ENCODE assay signal across 15 mouse cellular contexts in genomic region chr11:57829871-57830775, GRCm38 (mm10). TPM values are rescaled to one million over a fixed set of nuclear protein-coding genes. Genes with fewer than 3 reads are reported as not detected.
DNase-seq lines count a peak whose midpoint lies in the region; ATAC-seq lines count a peak whose summit lies in the region.
"Had no signal": no experiment of that assay in that cellular context is flagged by ENCODE, and none has a peak within 500 bp of the region (broad histone marks: within the 10 kb centered on the region; RNA-seq: fewer than 3 reads in every experiment).

No protein-coding gene starts in this region.

- no peak for ATAC-seq in forebrain, embryonic 16.5 days
- no peak for ATAC-seq in liver, embryonic 11.5 days (replicated peaks; ENCODE audit: low FRiP score)
- no peak for ATAC-seq in embryonic facial prominence, embryonic 13.5 days (ENCODE audit: insufficient number of reproducible peaks, insufficient read depth, low FRiP score, low TSS enrichment, low read depth)
- no peak for ATAC-seq in neural tube, embryonic 11.5 days (ENCODE audit: insufficient read depth, low FRiP score, low TSS enrichment)

- H3K27me3 ChIP-seq in forebrain, embryonic 10.5 days (ENCODE audit: poor library complexity, severe bottlenecking) = peaks cover 100% of the 10 kb centered on the region
- H3K27me3 ChIP-seq in forebrain, embryonic 16.5 days (replicated peaks; ENCODE audit: control insufficient read depth, insufficient read depth, low read length) = peaks cover 76% of the 10 kb centered on the region
- H3K27me3 ChIP-seq in liver, embryonic 11.5 days (replicated peaks; ENCODE audit: control insufficient read depth, insufficient read depth, low read length) = peaks cover 95% of the 10 kb centered on the region
- H3K27me3 ChIP-seq in embryonic facial prominence, embryonic 13.5 days = peaks cover 97% of the 10 kb centered on the region
- H3K27me3 ChIP-seq in neural tube, embryonic 11.5 days (ENCODE audit: control insufficient read depth, insufficient read depth, low read length) = peaks cover 95% of the 10 kb centered on the region

- DNase-seq in forebrain, embryonic 10.5 days (ENCODE audit: extremely low spot score, low spot score) = peak; percentile 43
- DNase-seq in liver, embryonic 11.5 days (ENCODE audit: low spot score) = no peak
- no peak for DNase-seq in liver
- peak; percentile 28 for DNase-seq in neural tube, embryonic 11.5 days (ENCODE audit: low spot score)
- DNase-seq in cerebellum, adult 11-12 months = no peak
- DNase-seq in layer of hippocampus, adult 18-20 months (ENCODE audit: low spot score in 2 of 2) = no peak
- DNase-seq: adrenal gland, adult 2 months; lung, postnatal 4 days had no signal

- H3K27ac ChIP-seq in forebrain, embryonic 10.5 days = no peak overlapping the region
- no peak overlapping the region for H3K27ac ChIP-seq in forebrain, embryonic 16.5 days (ENCODE audit: low read length)
- no peak overlapping the region for H3K27ac ChIP-seq in liver, embryonic 11.5 days (ENCODE audit: low read depth, low read length)
- H3K27ac ChIP-seq in embryonic facial prominence, embryonic 13.5 days = no peak overlapping the region
- no peak overlapping the region for H3K27ac ChIP-seq in neural tube, embryonic 11.5 days (ENCODE audit: low read depth, low read length)

- H3K9ac ChIP-seq in forebrain, embryonic 16.5 days (replicated peaks; ENCODE audit: low read depth, low read length) = no peak overlapping the region
- no peak overlapping the region for H3K9ac ChIP-seq in liver, embryonic 11.5 days (ENCODE audit: low read depth, low read length)
- H3K9ac ChIP-seq in embryonic facial prominence, embryonic 13.5 days = 0 out of 2 replicates have a peak overlapping the region, but pooled peaks have one; percentile 8
- H3K9ac ChIP-seq in neural tube, embryonic 11.5 days (ENCODE audit: low read length) = no peak overlapping the region

- H3K36me3 ChIP-seq in forebrain, embryonic 10.5 days (replicated peaks) = no peaks in the 10 kb centered on the region
- no peaks in the 10 kb centered on the region for H3K36me3 ChIP-seq in forebrain, embryonic 16.5 days (ENCODE audit: control insufficient read depth, insufficient read depth)
- H3K36me3 ChIP-seq in liver, embryonic 11.5 days (ENCODE audit: control insufficient read depth, insufficient read depth, low read length) = no peaks in the 10 kb centered on the region
- H3K36me3 ChIP-seq in embryonic facial prominence, embryonic 13.5 days = no peaks in the 10 kb centered on the region
- H3K36me3 ChIP-seq in neural tube, embryonic 11.5 days (ENCODE audit: control insufficient read depth, insufficient read depth, low read length) = no peaks in the 10 kb centered on the region

- peaks cover 56% of the 10 kb centered on the region for H3K4me1 ChIP-seq in forebrain, embryonic 10.5 days
- H3K4me1 ChIP-seq in forebrain, embryonic 16.5 days (replicated peaks; ENCODE audit: control insufficient read depth, insufficient read depth, low read length) = peaks cover 16% of the 10 kb centered on the region
- H3K4me1 ChIP-seq in liver, embryonic 11.5 days (replicated peaks; ENCODE audit: control insufficient read depth, insufficient read depth, low read length) = peaks cover 5% of the 10 kb centered on the region
- peaks cover 50% of the 10 kb centered on the region for H3K4me1 ChIP-seq in embryonic facial prominence, embryonic 13.5 days
- H3K4me1 ChIP-seq in neural tube, embryonic 11.5 days (ENCODE audit: control insufficient read depth, insufficient read depth, low read length) = peaks cover 4% of the 10 kb centered on the region

- 3% methylated on average over 17 of the region's 17 CpGs for WGBS in forebrain, embryonic 10.5 days
- 17% methylated on average over 17 of the region's 17 CpGs for WGBS in forebrain, embryonic 16.5 days
- WGBS in liver, embryonic 11.5 days = 18% methylated on average over 17 of the region's 17 CpGs
- 21% methylated on average over 17 of the region's 17 CpGs for WGBS in embryonic facial prominence, embryonic 13.5 days
- 7% methylated on average over 17 of the region's 17 CpGs for WGBS in neural tube, embryonic 11.5 days

- H3K9me3 ChIP-seq in forebrain, embryonic 10.5 days = no peaks in the 10 kb centered on the region; the same call in 1 of the 2 replicates
- no peaks in the 10 kb centered on the region for H3K9me3 ChIP-seq in forebrain, embryonic 16.5 days (ENCODE audit: control insufficient read depth, low read length)
- no peaks in the 10 kb centered on the region for H3K9me3 ChIP-seq in liver, embryonic 11.5 days (ENCODE audit: control insufficient read depth, low read length)
- no peaks in the 10 kb centered on the region for H3K9me3 ChIP-seq in embryonic facial prominence, embryonic 13.5 days
- H3K9me3 ChIP-seq in neural tube, embryonic 11.5 days (ENCODE audit: control insufficient read depth, low read length) = no peaks in the 10 kb centered on the region

- no peak overlapping the region for H3K4me3 ChIP-seq in forebrain, embryonic 10.5 days
- H3K4me3 ChIP-seq in forebrain, embryonic 16.5 days (replicated peaks; ENCODE audit: low read length) = no peak overlapping the region
- peak overlapping the region; percentile 34 for H3K4me3 ChIP-seq in liver, embryonic 11.5 days (ENCODE audit: low read depth, low read length)
- H3K4me3 ChIP-seq in embryonic facial prominence, embryonic 13.5 days = peak overlapping the region; percentile 24
- H3K4me3 ChIP-seq in neural tube, embryonic 11.5 days (ENCODE audit: low read depth, low read length) = no peak overlapping the region
- H3K4me3 ChIP-seq: myocyte had no signal

- H3K4me2 ChIP-seq in forebrain, embryonic 16.5 days (ENCODE audit: low read length) = no peak overlapping the region
- peak overlapping the region; percentile 35 for H3K4me2 ChIP-seq in liver, embryonic 11.5 days
- peak overlapping the region; percentile 40; the same call in 1 of the 2 replicates for H3K4me2 ChIP-seq in embryonic facial prominence, embryonic 13.5 days
- no peak overlapping the region for H3K4me2 ChIP-seq in neural tube, embryonic 11.5 days (ENCODE audit: low read depth)

RNA-seq across cellular contexts. Expression of gene Hand1, which starts 2.5 kb away (rescaled TPM):
- 0.14 TPM in 1 of 2 replicates, not detected in the other for polyA plus RNA-seq in forebrain, embryonic 10.5 days (2016; fragmentation: Nextera tagmentation; extraction: Ambion mirVana)
- not detected in 2 replicates for polyA plus RNA-seq in forebrain, embryonic 16.5 days (2015; fragmentation: Nextera tagmentation; extraction: Ambion mirVana)
- 9.1 and 11.0 TPM in 2 replicates for polyA plus RNA-seq in liver, embryonic 11.5 days (2014; fragmentation: Nextera tagmentation; extraction: Ambion mirVana)
- 1.3 and 5.1 TPM in 2 replicates for polyA plus RNA-seq in embryonic facial prominence, embryonic 13.5 days (2015; fragmentation: Nextera tagmentation; extraction: Ambion mirVana)
- polyA plus RNA-seq in neural tube, embryonic 11.5 days (2014; fragmentation: Nextera tagmentation; extraction: Ambion mirVana) = 0.26 and 0.54 TPM in 2 replicates
- not detected for total RNA-seq in layer of hippocampus, adult 18-20 months (2021)
- total RNA-seq: common myeloid progenitor, adult 5-6 weeks; hematopoietic stem cell, adult 5-6 weeks; layer of hippocampus, postnatal 10 days; liver, adult 2 months had no signal
- polyA plus RNA-seq: liver, adult 2 months; myocyte had no signal

RNA-seq across cellular contexts. Expression of gene Sap30l, which starts 28.7 kb away (rescaled TPM):
- polyA plus RNA-seq in forebrain, embryonic 10.5 days (2016; fragmentation: Nextera tagmentation; extraction: Ambion mirVana) = 6.4 and 7.7 TPM in 2 replicates
- polyA plus RNA-seq in forebrain, embryonic 16.5 days (2015; fragmentation: Nextera tagmentation; extraction: Ambion mirVana) = 5.8 and 7.9 TPM in 2 replicates
- 7.5 and 7.8 TPM in 2 replicates for polyA plus RNA-seq in liver, embryonic 11.5 days (2014; fragmentation: Nextera tagmentation; extraction: Ambion mirVana)
- 10.5 and 10.9 TPM in 2 replicates for polyA plus RNA-seq in embryonic facial prominence, embryonic 13.5 days (2015; fragmentation: Nextera tagmentation; extraction: Ambion mirVana)
- 14.2 and 15.0 TPM in 2 replicates for polyA plus RNA-seq in neural tube, embryonic 11.5 days (2014; fragmentation: Nextera tagmentation; extraction: Ambion mirVana)
- total RNA-seq in layer of hippocampus, adult 18-20 months (2021) = 10 to 100 TPM; 58.2 to 59.0 TPM

Comparison
In these comparisons a context has a peak if more than half of its experiments do, and no peak if none do; other contexts are left out.
1. DNase-seq: peak in forebrain, embryonic 10.5 days (single experiment) and neural tube, embryonic 11.5 days (single experiment); none in liver, embryonic 11.5 days (single experiment), liver (single experiment), cerebellum, adult 11-12 months (single experiment) and layer of hippocampus, adult 18-20 months (0 of 2).
2. H3K4me3 ChIP-seq: peak in liver, embryonic 11.5 days (single experiment) and embryonic facial prominence, embryonic 13.5 days (single experiment); none in forebrain, embryonic 10.5 days (single experiment), forebrain, embryonic 16.5 days (single experiment) and neural tube, embryonic 11.5 days (single experiment).
3. H3K4me2 ChIP-seq: peak in liver, embryonic 11.5 days (single experiment) and embryonic facial prominence, embryonic 13.5 days (single experiment); none in forebrain, embryonic 16.5 days (single experiment) and neural tube, embryonic 11.5 days (single experiment).